Mouse (Mus musculus): Measurements from ENCODE around the gene Gm45837. TPM values are rescaled to one million over a fixed set of nuclear protein-coding genes. Genes with fewer than 3 reads are reported as not detected.

Gene Gm45837
- polyA plus RNA-seq, 1 experiment from 2014 or later, result 2.1 TPM

GRCm38 (mm10) chr7:101393694-101394504 is 16.8 kb upstream of the Gm45837 start:
- Histone ChIP-seq H3K27ac (peak overlapping the region; percentile 97), H3K4me3 (peak overlapping the region; percentile 36), H3K9me3 (no peaks in the 10 kb centered on the region), H3K27me3 (no peaks in the 10 kb centered on the region), H3K9ac (peak overlapping the region; percentile 67), H3K36me3 (peaks cover 39% of the 10 kb centered on the region), H3K4me1 (peaks cover 47% of the 10 kb centered on the region), H3K4me2 (peak overlapping the region; percentile 62)
- peak; percentile 73 for ATAC-seq (ENCODE audit: insufficient number of reproducible peaks, insufficient read depth, low FRiP score, low TSS enrichment, low read depth)
- WGBS, result 24% methylated on average over 8 of the region's 8 CpGs

GRCm38 (mm10) chr7:101394569-101394968 is 16.1 kb upstream of the Gm45837 start:
- H3K4me3 ChIP-seq, result peak overlapping the region; percentile 36
- no peaks in the 10 kb centered on the region for H3K9me3 ChIP-seq
- H3K36me3 ChIP-seq, result peaks cover 46% of the 10 kb centered on the region
- peaks cover 47% of the 10 kb centered on the region for H3K4me1 ChIP-seq
- no peak for ATAC-seq (ENCODE audit: insufficient number of reproducible peaks, insufficient read depth, low FRiP score, low TSS enrichment, low read depth)
- H3K27me3 ChIP-seq, result no peaks in the 10 kb centered on the region
- H3K4me2 ChIP-seq, result peak overlapping the region; percentile 62
- 64% methylated on average over 3 of the region's 3 CpGs for WGBS
- H3K27ac ChIP-seq, result peak overlapping the region; percentile 97
- H3K9ac ChIP-seq, result peak overlapping the region; percentile 67

GRCm38 (mm10) chr7:101395471-101395870 is 15.2 kb upstream of the Gm45837 start:
- 95% methylated on average over 2 of the region's 2 CpGs for WGBS
- Histone ChIP-seq H3K9ac (0 out of 2 replicates have a peak overlapping the region, but pooled peaks have one; percentile 6), H3K4me3 (peak overlapping the region; percentile 36), H3K9me3 (no peaks in the 10 kb centered on the region), H3K36me3 (peaks cover 46% of the 10 kb centered on the region), H3K4me1 (peaks cover 47% of the 10 kb centered on the region), H3K4me2 (peak overlapping the region; percentile 62), H3K27ac (no peak overlapping the region), H3K27me3 (no peaks in the 10 kb centered on the region)
- no peak for ATAC-seq (ENCODE audit: insufficient number of reproducible peaks, insufficient read depth, low FRiP score, low TSS enrichment, low read depth)

- no peaks in the 10 kb centered on the region for H3K9me3 ChIP-seq
- H3K27ac ChIP-seq, result no peak overlapping the region
- H3K4me3 ChIP-seq, result no peak overlapping the region
- peaks cover 39% of the 10 kb centered on the region for H3K4me1 ChIP-seq
- H3K9ac ChIP-seq, result no peak overlapping the region
- 91% methylated on average over 4 of the region's 4 CpGs for WGBS
- peaks cover 63% of the 10 kb centered on the region for H3K36me3 ChIP-seq
- no peak for ATAC-seq (ENCODE audit: insufficient number of reproducible peaks, insufficient read depth, low FRiP score, low TSS enrichment, low read depth)
- H3K4me2 ChIP-seq, result no peak overlapping the region
- H3K27me3 ChIP-seq, result no peaks in the 10 kb centered on the region
These were observed 13.5 kb upstream of the Gm45837 start for GRCm38 (mm10) chr7:101397175-101397574.

GRCm38 (mm10) chr7:101401510-101401909 is 9.2 kb upstream of the Gm45837 start:
- Histone ChIP-seq H3K9me3 (no peaks in the 10 kb centered on the region), H3K36me3 (peaks cover 97% of the 10 kb centered on the region), H3K4me1 (no peaks in the 10 kb centered on the region), H3K9ac (no peak overlapping the region), H3K4me3 (no peak overlapping the region), H3K4me2 (no peak overlapping the region), H3K27me3 (no peaks in the 10 kb centered on the region), H3K27ac (no peak overlapping the region)
- ATAC-seq (ENCODE audit: insufficient number of reproducible peaks, insufficient read depth, low FRiP score, low TSS enrichment, low read depth), result no peak
- WGBS, result 90% methylated on average over 7 of the region's 7 CpGs

- WGBS, result 96% methylated on average over 5 of the region's 5 CpGs
These were observed 6.9 kb upstream of the Gm45837 start for GRCm38 (mm10) chr7:101403831-101404230.

GRCm38 (mm10) chr7:101412796-101413195 is 2.1 kb downstream of the Gm45837 start:
- Histone ChIP-seq H3K4me1 (peaks cover 19% of the 10 kb centered on the region), H3K4me3 (no peak overlapping the region), H3K36me3 (peaks cover 36% of the 10 kb centered on the region), H3K9ac (no peak overlapping the region), H3K9me3 (no peaks in the 10 kb centered on the region), H3K4me2 (no peak overlapping the region), H3K27ac (no peak overlapping the region), H3K27me3 (peaks cover 4% of the 10 kb centered on the region; the same call in 1 of the 2 replicates)
- ATAC-seq (ENCODE audit: insufficient number of reproducible peaks, insufficient read depth, low FRiP score, low TSS enrichment, low read depth), result no peak

More at GRCm38 (mm10) chr7:101403831-101404230, 6.9 kb upstream of the Gm45837 start:
- H3K4me1 ChIP-seq, result no peaks in the 10 kb centered on the region
- H3K27ac ChIP-seq, result no peak overlapping the region
- no peaks in the 10 kb centered on the region for H3K9me3 ChIP-seq
- ATAC-seq (ENCODE audit: insufficient number of reproducible peaks, insufficient read depth, low FRiP score, low TSS enrichment, low read depth), result no peak
- no peaks in the 10 kb centered on the region for H3K27me3 ChIP-seq
- no peak overlapping the region for H3K4me2 ChIP-seq
- peaks cover 95% of the 10 kb centered on the region for H3K36me3 ChIP-seq
- H3K9ac ChIP-seq, result no peak overlapping the region; the same call in 1 of the 2 replicates
- no peak overlapping the region for H3K4me3 ChIP-seq

GRCm38 (mm10) chr7:101414209-101414608 is 3.5 kb downstream of the Gm45837 start:
- no peak overlapping the region for H3K9ac ChIP-seq
- ATAC-seq (ENCODE audit: insufficient number of reproducible peaks, insufficient read depth, low FRiP score, low TSS enrichment, low read depth), result no peak
- 51% methylated on average over 4 of the region's 4 CpGs for WGBS

GRCm38 (mm10) chr7:101414661-101415511 is 4.2 kb downstream of the Gm45837 start:
- Histone ChIP-seq H3K4me3 (no peak overlapping the region), H3K27me3 (peaks cover 16% of the 10 kb centered on the region), H3K36me3 (peaks cover 19% of the 10 kb centered on the region), H3K4me2 (no peak overlapping the region), H3K27ac (no peak overlapping the region), H3K4me1 (peaks cover 19% of the 10 kb centered on the region), H3K9ac (0 out of 2 replicates have a peak overlapping the region, but pooled peaks have one; percentile 36), H3K9me3 (no peaks in the 10 kb centered on the region)
- no peak for ATAC-seq (ENCODE audit: insufficient number of reproducible peaks, insufficient read depth, low FRiP score, low TSS enrichment, low read depth)
- 43% methylated on average over 7 of the region's 7 CpGs for WGBS

More at GRCm38 (mm10) chr7:101414209-101414608, 3.5 kb downstream of the Gm45837 start:
- Histone ChIP-seq H3K27me3 (peaks cover 11% of the 10 kb centered on the region), H3K4me2 (no peak overlapping the region), H3K9me3 (no peaks in the 10 kb centered on the region), H3K4me3 (no peak overlapping the region), H3K4me1 (peaks cover 19% of the 10 kb centered on the region), H3K27ac (no peak overlapping the region), H3K36me3 (peaks cover 22% of the 10 kb centered on the region)

- Histone ChIP-seq H3K27me3 (peaks cover 21% of the 10 kb centered on the region), H3K36me3 (peaks cover 14% of the 10 kb centered on the region), H3K4me3 (no peak overlapping the region), H3K9ac (no peak overlapping the region), H3K9me3 (no peaks in the 10 kb centered on the region), H3K4me1 (peaks cover 14% of the 10 kb centered on the region), H3K4me2 (no peak overlapping the region), H3K27ac (no peak overlapping the region)
- WGBS, result 50% methylated on average over 8 of the region's 8 CpGs
- ATAC-seq (ENCODE audit: insufficient number of reproducible peaks, insufficient read depth, low FRiP score, low TSS enrichment, low read depth), result no peak
These were observed 4.9 kb downstream of the Gm45837 start for GRCm38 (mm10) chr7:101415512-101416100.

- H3K4me2 ChIP-seq, result no peak overlapping the region
- peaks cover 26% of the 10 kb centered on the region for H3K27me3 ChIP-seq
- H3K9ac ChIP-seq, result no peak overlapping the region
- H3K9me3 ChIP-seq, result no peaks in the 10 kb centered on the region
- no peak for ATAC-seq (ENCODE audit: insufficient number of reproducible peaks, insufficient read depth, low FRiP score, low TSS enrichment, low read depth)
- no peak overlapping the region for H3K4me3 ChIP-seq
- H3K36me3 ChIP-seq, result peaks cover 8% of the 10 kb centered on the region
- H3K27ac ChIP-seq, result no peak overlapping the region
- WGBS, result 61% methylated on average over 5 of the region's 5 CpGs
- peaks cover 11% of the 10 kb centered on the region for H3K4me1 ChIP-seq
These were observed 5.7 kb downstream of the Gm45837 start for GRCm38 (mm10) chr7:101416391-101416790.
